Mouse (Mus musculus) myocyte (in vitro differentiated cells): ENCODE measurements around the gene Ly6g6d. TPM values are rescaled to one million over a fixed set of nuclear protein-coding genes. Genes with fewer than 3 reads are reported as not detected.
A peak's percentile ranks its signal among the peaks of the same experiment; 100 is the strongest.

ENCODE experiments used
- H3K27me3 ChIP-seq: one replicate; pipeline ENCODE4 v1.6.1; 2011; ENCODE audit not compliant: control insufficient read depth, insufficient read depth, insufficient read length
- H3K36me3 ChIP-seq: one replicate; pipeline ENCODE4 v1.6.1; 2011; ENCODE audit not compliant: control insufficient read depth, insufficient read depth
- H3K4me2 ChIP-seq: one replicate; pipeline ENCODE4 v1.6.1; 2011; ENCODE audit warnings: low read depth, control low read depth
- H3K4me3 ChIP-seq: one replicate; pipeline ENCODE4 v1.5.1; 2011; ENCODE audit warnings: mild to moderate bottlenecking, control low read depth, moderate library complexity
- H3K79me2 ChIP-seq: one replicate; pipeline ENCODE4 v1.6.1; 2011; ENCODE audit not compliant: control insufficient read depth, insufficient read depth
- H3ac ChIP-seq: one replicate; pipeline ENCODE4 v1.6.1; 2011; ENCODE audit not compliant: control insufficient read depth, insufficient read length
- CEBPB ChIP-seq: IDR thresholded peaks from 2 replicates; pipeline ENCODE4 v1.6.1; 2011; ENCODE audit warnings: mild to moderate bottlenecking, moderate library complexity; ENCODE audit not compliant: poor library complexity, insufficient read depth, severe bottlenecking
- E2F4 ChIP-seq: IDR thresholded peaks from one replicate; pipeline ENCODE4 v1.6.1; 2011; ENCODE audit warnings: mild to moderate bottlenecking, control low read depth, moderate library complexity; ENCODE audit not compliant: insufficient read depth
- MAX ChIP-seq: IDR thresholded peaks from one replicate; pipeline ENCODE4 v1.6.1; 2011; ENCODE audit warnings: low read depth, mild to moderate bottlenecking, control low read depth
- MYOD1 ChIP-seq, 3 experiments: IDR thresholded peaks; one replicate each; pipeline ENCODE4 v1.6.1; 2011; ENCODE audit warnings: control low read depth in 2 of 3, low read depth in 2 of 3, mild to moderate bottlenecking in 2 of 3, moderate library complexity in 1 of 3; ENCODE audit not compliant: insufficient read length in 2 of 3, control insufficient read depth in 1 of 3
- MYOG ChIP-seq, 3 experiments: IDR thresholded peaks; one replicate each; pipeline ENCODE4 v1.6.1; 2011; ENCODE audit warnings: control low read depth in 2 of 3, low read depth in 2 of 3, mild to moderate bottlenecking in 2 of 3; ENCODE audit not compliant: insufficient read length in 2 of 3, control insufficient read depth in 1 of 3, insufficient read depth in 1 of 3
- POLR2A ChIP-seq: IDR thresholded peaks from one replicate; pipeline ENCODE4 v1.6.1; 2011; ENCODE audit warnings: low read depth, mild to moderate bottlenecking, control low read depth, moderate library complexity; ENCODE audit not compliant: insufficient read length
- POLR2AphosphoS2 ChIP-seq: IDR thresholded peaks from one replicate; pipeline ENCODE4 v1.6.1; 2011; ENCODE audit warnings: low read depth, control low read depth; ENCODE audit not compliant: insufficient read length
- REST ChIP-seq: IDR thresholded peaks from one replicate; pipeline ENCODE4 v1.6.1; 2011; ENCODE audit warnings: mild to moderate bottlenecking, control low read depth, moderate library complexity; ENCODE audit not compliant: insufficient read depth, insufficient read length
- SRF ChIP-seq: IDR thresholded peaks from one replicate; pipeline ENCODE4 v1.6.1; 2011; ENCODE audit warnings: low read depth; ENCODE audit not compliant: control insufficient read depth, insufficient read length
- TCF12 ChIP-seq: IDR thresholded peaks from one replicate; pipeline ENCODE4 v1.6.1; 2011; ENCODE audit warnings: mild to moderate bottlenecking, control low read depth; ENCODE audit not compliant: poor library complexity, insufficient read depth, severe bottlenecking
- TCF3 ChIP-seq: IDR thresholded peaks from one replicate; pipeline ENCODE4 v1.6.1; 2011; ENCODE audit warnings: low read depth, control low read depth; ENCODE audit not compliant: insufficient read length
- USF1 ChIP-seq: IDR thresholded peaks from one replicate; pipeline ENCODE4 v1.6.1; 2011; ENCODE audit warnings: low read depth, mild to moderate bottlenecking, control low read depth, moderate library complexity
- polyA plus RNA-seq: library from polyadenylated mRNA; unstranded; fragments of >200 nt; fragmentation: generic; extraction: Trizol; gene quantifications from one replicate; pipeline ENCODE4 v1.2.1, GENCODE M21; 2012; ENCODE audit warnings: missing spikeins

Gene Ly6g6d
- polyA plus RNA-seq, 1 experiment = not detected

- no peak overlapping the region for H3K4me2 ChIP-seq
- H3ac ChIP-seq = no peak overlapping the region
- peaks cover 4% of the 10 kb centered on the region for H3K36me3 ChIP-seq
- H3K4me3 ChIP-seq = no peak overlapping the region
- H3K79me2 ChIP-seq = no peaks in the 10 kb centered on the region
- TF ChIP-seq USF1 (no peak), SRF (no peak), POLR2A (no peak), REST (no peak), MYOD1 (IDR thresholded peaks at IDR 0.05; ENCODE audit: control insufficient read depth in 1 of 3, insufficient read length in 2 of 3, low read depth in 2 of 3) (no peak), POLR2AphosphoS2 (no peak), TCF12 (no peak), TCF3 (no peak), CEBPB (no peak), MAX (no peak), E2F4 (no peak), MYOG (IDR thresholded peaks at IDR 0.05; ENCODE audit: control insufficient read depth in 1 of 3, insufficient read depth in 1 of 3, insufficient read length in 2 of 3, low read depth in 2 of 3) (no peak)
- H3K27me3 ChIP-seq = no peaks in the 10 kb centered on the region
Observed at GRCm38 (mm10) chr17:35103221-35103690, 25.4 kb upstream of the Ly6g6d start.

GRCm38 (mm10) chr17:35102299-35102698 lies 24.4 kb upstream of the Ly6g6d start:
- no peak overlapping the region for H3ac ChIP-seq
- H3K36me3 ChIP-seq = peaks cover 4% of the 10 kb centered on the region
- no peak overlapping the region for H3K4me2 ChIP-seq
- TF ChIP-seq TCF12 (no peak), POLR2AphosphoS2 (no peak), TCF3 (no peak), REST (no peak), USF1 (no peak), CEBPB (no peak), MYOD1 (IDR thresholded peaks at IDR 0.05; ENCODE audit: control insufficient read depth in 1 of 3, insufficient read length in 2 of 3, low read depth in 2 of 3) (peak in 1 of 3 experiments; percentile 28)
- no peaks in the 10 kb centered on the region for H3K27me3 ChIP-seq
- no peak overlapping the region for H3K4me3 ChIP-seq
- no peaks in the 10 kb centered on the region for H3K79me2 ChIP-seq

- peaks cover 4% of the 10 kb centered on the region for H3K36me3 ChIP-seq
- H3K4me2 ChIP-seq = no peak overlapping the region
- TF ChIP-seq MYOG (IDR thresholded peaks at IDR 0.05; ENCODE audit: control insufficient read depth in 1 of 3, insufficient read depth in 1 of 3, insufficient read length in 2 of 3, low read depth in 2 of 3) = no peak
- TF ChIP-seq TCF12 = no peak
- TF ChIP-seq E2F4 = no peak
- no peak for TF ChIP-seq MAX
- TF ChIP-seq TCF3 = no peak
- no peak for TF ChIP-seq SRF
- TF ChIP-seq POLR2A = no peak
- TF ChIP-seq REST = no peak
- TF ChIP-seq POLR2AphosphoS2 = no peak
- TF ChIP-seq USF1 = no peak
- no peaks in the 10 kb centered on the region for H3K79me2 ChIP-seq
- no peak overlapping the region for H3K4me3 ChIP-seq
- H3K27me3 ChIP-seq = no peaks in the 10 kb centered on the region
- no peak overlapping the region for H3ac ChIP-seq
Observed at GRCm38 (mm10) chr17:35101161-35101560, 23.3 kb upstream of the Ly6g6d start.

- no peak for TF ChIP-seq USF1
- no peak for TF ChIP-seq MAX
- no peak for TF ChIP-seq SRF
- TF ChIP-seq E2F4 = no peak
- no peak for TF ChIP-seq POLR2AphosphoS2
- no peak for TF ChIP-seq REST
- no peak for TF ChIP-seq MYOG (IDR thresholded peaks at IDR 0.05; ENCODE audit: control insufficient read depth in 1 of 3, insufficient read depth in 1 of 3, insufficient read length in 2 of 3, low read depth in 2 of 3)
- no peak for TF ChIP-seq CEBPB
- no peak for TF ChIP-seq TCF12
- no peak for TF ChIP-seq POLR2A
- no peak for TF ChIP-seq MYOD1 (IDR thresholded peaks at IDR 0.05; ENCODE audit: control insufficient read depth in 1 of 3, insufficient read length in 2 of 3, low read depth in 2 of 3)
- TF ChIP-seq TCF3 = no peak
- no peak overlapping the region for H3ac ChIP-seq
- H3K4me3 ChIP-seq = no peak overlapping the region
- no peak overlapping the region for H3K4me2 ChIP-seq
- H3K79me2 ChIP-seq = no peaks in the 10 kb centered on the region
- no peaks in the 10 kb centered on the region for H3K27me3 ChIP-seq
- peaks cover 4% of the 10 kb centered on the region for H3K36me3 ChIP-seq
Observed at GRCm38 (mm10) chr17:35100196-35100765, 22.4 kb upstream of the Ly6g6d start.

- Histone ChIP-seq H3K36me3 (peaks cover 4% of the 10 kb centered on the region), H3K4me3 (no peak overlapping the region), H3ac (no peak overlapping the region), H3K79me2 (no peaks in the 10 kb centered on the region), H3K4me2 (no peak overlapping the region), H3K27me3 (no peaks in the 10 kb centered on the region)
- TF ChIP-seq E2F4 (no peak), MYOD1 (IDR thresholded peaks at IDR 0.05; ENCODE audit: control insufficient read depth in 1 of 3, insufficient read length in 2 of 3, low read depth in 2 of 3) (no peak)
Observed at GRCm38 (mm10) chr17:35097164-35097655, 19.3 kb upstream of the Ly6g6d start.
